Mouse (Mus musculus): ENCODE data around the gene Bcl2l2. TPM values are rescaled to one million over a fixed set of nuclear protein-coding genes. Genes with fewer than 3 reads are reported as not detected.

Bcl2l2 gene
- total and polyA plus RNA-seq, 2 experiments from 2014 or later, result 4.3 to 37.1 TPM

DNA sequence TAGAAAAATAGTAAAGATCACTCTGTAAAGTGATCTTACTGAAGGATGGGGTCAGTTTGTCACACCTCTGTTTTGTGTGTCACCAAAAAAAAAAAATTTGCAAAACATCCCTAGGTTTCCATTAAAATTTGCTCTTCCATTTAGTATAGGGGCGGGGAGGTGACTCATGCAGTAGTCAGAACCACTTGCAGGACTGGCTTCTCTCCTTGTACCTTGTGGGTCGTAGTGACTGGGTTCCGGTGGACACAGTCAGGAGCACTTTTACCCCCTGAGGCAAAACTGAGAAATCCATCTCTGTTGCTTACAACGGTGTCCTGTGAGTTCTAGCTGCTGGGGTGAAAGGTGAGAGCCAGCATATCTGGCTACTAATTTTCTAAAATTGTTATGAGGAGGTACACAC lies 20.5 kb downstream of the Bcl2l2 start:
- H3K4me1 ChIP-seq (ENCODE audit: insufficient read depth, low read length), result no peaks in the 10 kb centered on the region
- no peak overlapping the region for H3K27ac ChIP-seq
- no peak overlapping the region for H3K4me2 ChIP-seq (ENCODE audit: low read depth, low read length)
- peaks cover 36% of the 10 kb centered on the region for H3K36me3 ChIP-seq (ENCODE audit: insufficient read depth, low read length)
- 90% methylated on average over 4 of the region's 4 CpGs for WGBS
- H3K4me3 ChIP-seq (ENCODE audit: low read length), result no peak overlapping the region
- H3K9ac ChIP-seq (replicated peaks; ENCODE audit: low read length), result no peak overlapping the region
- ATAC-seq (no peak), DNase-seq (ENCODE audit: low spot score) (no peak)
- H3K27me3 ChIP-seq (ENCODE audit: insufficient read depth, low read length), result no peaks in the 10 kb centered on the region
- TF ChIP-seq CTCF (IDR thresholded peaks at IDR 0.05; ENCODE audit: low read depth), result no peak
- no peaks in the 10 kb centered on the region for H3K9me3 ChIP-seq (ENCODE audit: low read length)

DNA sequence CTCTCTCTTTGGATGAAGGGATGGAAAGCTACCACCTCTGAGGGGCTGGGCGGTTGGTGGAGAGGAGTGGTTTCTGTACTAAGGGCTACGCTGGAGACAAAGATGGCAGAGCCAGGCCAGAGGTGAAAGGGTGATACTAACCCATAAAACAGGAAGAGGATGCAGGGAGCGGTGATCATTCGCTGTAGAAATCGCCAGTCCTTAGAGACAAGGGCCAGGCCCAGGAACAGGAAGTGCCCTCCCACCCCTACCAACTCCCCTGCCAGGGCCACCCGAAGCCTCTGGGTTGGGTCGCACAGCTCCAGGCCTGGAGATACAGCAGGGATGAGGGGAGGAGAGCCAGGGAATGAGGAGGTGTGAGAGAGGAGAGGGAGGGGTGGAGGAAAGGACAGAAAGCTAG lies 25.5 kb downstream of the Bcl2l2 start:
- peaks cover 16% of the 10 kb centered on the region; the same call in 1 of the 2 replicates for H3K4me1 ChIP-seq (ENCODE audit: insufficient read depth, low read length)
- no peak overlapping the region for H3K27ac ChIP-seq
- H3K36me3 ChIP-seq (ENCODE audit: insufficient read depth, low read length), result peaks cover 40% of the 10 kb centered on the region
- 84% methylated on average over 7 of the region's 7 CpGs for WGBS
- H3K4me3 ChIP-seq (ENCODE audit: low read length), result no peak overlapping the region
- H3K4me2 ChIP-seq (ENCODE audit: low read depth, low read length), result no peak overlapping the region
- ATAC-seq, result no peak
- H3K27me3 ChIP-seq (ENCODE audit: insufficient read depth, low read length), result no peaks in the 10 kb centered on the region
- no peak overlapping the region for H3K9ac ChIP-seq (replicated peaks; ENCODE audit: low read length)
- no peak for DNase-seq (ENCODE audit: low spot score)
- TF ChIP-seq CTCF (IDR thresholded peaks at IDR 0.05; ENCODE audit: low read depth), result no peak
- no peaks in the 10 kb centered on the region for H3K9me3 ChIP-seq (ENCODE audit: low read length)

DNA sequence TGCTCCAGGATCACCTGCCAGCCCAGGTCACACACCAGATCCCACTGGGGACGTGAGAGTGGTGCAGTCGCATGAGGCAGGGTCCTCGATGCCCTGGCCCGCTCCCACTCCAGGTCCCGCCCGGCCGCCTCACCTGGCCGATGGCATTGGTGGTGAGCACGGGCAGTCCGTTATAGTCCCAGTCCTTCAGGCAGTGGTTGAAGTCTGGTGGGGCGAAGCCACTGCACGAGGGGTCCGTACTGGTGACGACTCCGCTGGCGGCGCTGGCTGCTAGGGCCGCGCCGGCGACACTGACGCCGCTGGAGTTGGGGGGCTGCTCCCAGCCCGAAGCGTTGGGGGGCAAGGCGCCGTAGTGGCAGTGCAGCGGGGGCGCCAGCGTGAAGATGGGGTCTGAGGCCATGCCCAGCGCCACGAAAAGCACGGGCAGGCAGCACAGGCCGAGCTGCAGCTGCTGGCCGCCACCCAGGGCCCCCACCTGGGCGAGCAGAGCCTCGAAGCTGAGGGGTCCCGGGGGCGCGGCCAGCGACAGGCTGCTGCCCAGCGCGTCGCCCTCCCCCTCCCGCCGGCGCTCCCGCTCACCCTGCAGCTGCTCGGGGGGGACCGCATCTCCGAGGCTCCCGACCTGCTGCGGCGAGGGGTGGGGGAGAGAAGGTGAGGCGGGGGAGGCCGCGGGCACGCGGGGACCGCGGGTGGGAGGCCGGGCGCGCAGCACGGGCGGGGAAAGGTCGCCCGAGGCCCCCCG lies 29.1 kb downstream of the Bcl2l2 start:
- H3K9me3 ChIP-seq (ENCODE audit: low read length), result no peaks in the 10 kb centered on the region
- peaks cover 20% of the 10 kb centered on the region for H3K36me3 ChIP-seq (ENCODE audit: insufficient read depth, low read length)
- peak; percentile 74 for ATAC-seq
- DNase-seq (ENCODE audit: low spot score), result peak; percentile 69
- H3K27me3 ChIP-seq (ENCODE audit: insufficient read depth, low read length), result no peaks in the 10 kb centered on the region
- 3% methylated on average over 57 of the region's 69 CpGs for WGBS
- H3K4me1 ChIP-seq (ENCODE audit: insufficient read depth, low read length), result peaks cover 17% of the 10 kb centered on the region; the same call in 1 of the 2 replicates
- peak overlapping the region; percentile 93 for H3K4me2 ChIP-seq (ENCODE audit: low read depth, low read length)
- no peak for TF ChIP-seq CTCF (IDR thresholded peaks at IDR 0.05; ENCODE audit: low read depth)
- peak overlapping the region; percentile 96 for H3K27ac ChIP-seq
- H3K4me3 ChIP-seq (ENCODE audit: low read length), result peak overlapping the region; percentile 97
- H3K9ac ChIP-seq (replicated peaks; ENCODE audit: low read length), result peak overlapping the region; percentile 99

DNA sequence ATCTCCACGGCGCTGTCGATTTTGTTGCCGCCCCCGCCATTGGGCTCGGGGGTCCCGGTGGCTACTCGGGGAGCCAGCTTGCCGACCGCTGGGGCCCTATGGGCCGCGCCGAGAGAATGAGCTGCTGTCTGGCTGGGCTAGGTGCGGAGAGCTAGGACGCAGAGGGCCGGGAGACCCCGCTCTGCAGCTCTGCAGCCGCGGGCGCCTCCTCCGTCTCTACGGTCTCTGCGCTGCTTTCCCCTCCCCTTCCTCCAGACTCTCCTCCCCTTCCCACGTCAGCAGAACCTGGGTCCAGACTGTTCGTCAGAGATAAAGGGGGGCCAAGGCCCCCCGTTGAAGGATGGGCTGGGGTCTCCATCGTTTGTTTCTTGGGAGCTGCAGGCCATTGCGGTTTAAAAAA lies 29.7 kb downstream of the Bcl2l2 start, which contains the start of gene Slc22a17:
TSS of gene Slc22a17 (minus strand) at position 247 of the 400 bp plus-strand sequence.
- peak; percentile 37; the same call in 1 of the 2 replicates for TF ChIP-seq CTCF (IDR thresholded peaks at IDR 0.05; ENCODE audit: low read depth)
- H3K9me3 ChIP-seq (ENCODE audit: low read length), result no peaks in the 10 kb centered on the region
- H3K27me3 ChIP-seq (ENCODE audit: insufficient read depth, low read length), result no peaks in the 10 kb centered on the region
- H3K9ac ChIP-seq (replicated peaks; ENCODE audit: low read length), result peak within 1 kb of the TSS; percentile 99
- peak; percentile 92 for DNase-seq (ENCODE audit: low spot score)
- whole genome bisulfite sequencing, result 2% methylated on average over 27 of the region's 28 CpGs
- H3K4me3 ChIP-seq (ENCODE audit: low read length), result peak within 1 kb of the TSS; percentile 97
- H3K36me3 ChIP-seq (ENCODE audit: insufficient read depth, low read length), result peaks cover 15% of the 10 kb centered on the region; the same call in 1 of the 2 replicates
- H3K4me2 ChIP-seq (ENCODE audit: low read depth, low read length), result peak within 1 kb of the TSS; percentile 93
- peak within 1 kb of the TSS; percentile 96 for H3K27ac ChIP-seq
- ATAC-seq, result peak; percentile 95
- peaks cover 17% of the 10 kb centered on the region; the same call in 1 of the 2 replicates for H3K4me1 ChIP-seq (ENCODE audit: insufficient read depth, low read length)

GRCm38 (mm10) chr14:54913343-54913742 lies 30.2 kb downstream of the Bcl2l2 start:
- WGBS, result 12% methylated on average over 10 of the region's 10 CpGs
- ATAC-seq, result no peak

GRCm38 (mm10) chr14:54920076-54920685 lies 37.0 kb downstream of the Bcl2l2 start:
- Histone ChIP-seq H3K9ac (replicated peaks; ENCODE audit: low read length) (no peak overlapping the region), H3K4me3 (ENCODE audit: low read length) (no peak overlapping the region), H3K4me2 (ENCODE audit: low read depth, low read length) (no peak overlapping the region), H3K9me3 (ENCODE audit: low read length) (no peaks in the 10 kb centered on the region), H3K4me1 (ENCODE audit: insufficient read depth, low read length) (no peaks in the 10 kb centered on the region), H3K27ac (no peak overlapping the region), H3K36me3 (ENCODE audit: insufficient read depth, low read length) (peaks cover 4% of the 10 kb centered on the region; the same call in 1 of the 2 replicates), H3K27me3 (ENCODE audit: insufficient read depth, low read length) (no peaks in the 10 kb centered on the region)
- no peak for DNase-seq (ENCODE audit: low spot score)
- WGBS, result 91% methylated on average over 16 of the region's 16 CpGs
- no peak for ATAC-seq
- TF ChIP-seq CTCF (IDR thresholded peaks at IDR 0.05; ENCODE audit: low read depth), result no peak

More at GRCm38 (mm10) chr14:54913343-54913742, 30.2 kb downstream of the Bcl2l2 start:
- Histone ChIP-seq H3K4me1 (ENCODE audit: insufficient read depth, low read length) (peaks cover 17% of the 10 kb centered on the region; the same call in 1 of the 2 replicates), H3K36me3 (ENCODE audit: insufficient read depth, low read length) (peaks cover 11% of the 10 kb centered on the region; the same call in 1 of the 2 replicates), H3K9ac (replicated peaks; ENCODE audit: low read length) (peak overlapping the region; percentile 99), H3K27me3 (ENCODE audit: insufficient read depth, low read length) (no peaks in the 10 kb centered on the region), H3K4me3 (ENCODE audit: low read length) (peak overlapping the region; percentile 97), H3K27ac (peak overlapping the region; percentile 96), H3K9me3 (ENCODE audit: low read length) (no peaks in the 10 kb centered on the region), H3K4me2 (ENCODE audit: low read depth, low read length) (peak overlapping the region; percentile 93)
- DNase-seq (ENCODE audit: low spot score), result peak; percentile 21
- no peak for TF ChIP-seq CTCF (IDR thresholded peaks at IDR 0.05; ENCODE audit: low read depth)
